Mouse (Mus musculus) liver, embryonic 11.5 days (tissue): ENCODE data around the gene Ankrd65. TPM values are rescaled to one million over a fixed set of nuclear protein-coding genes. Genes with fewer than 3 reads are reported as not detected.
A peak's percentile ranks its signal among the peaks of the same experiment; 100 is the strongest.

ENCODE experiments used
- ATAC-seq: fragments of 200-750 bp; cut with Nextera tagmentation; replicated peaks from 2 replicates; pipeline ENCODE4 v1.8.0; 2017; ENCODE audit warnings: moderate number of reproducible peaks, mild to moderate bottlenecking, moderate TSS enrichment, moderate library complexity; ENCODE audit not compliant: low FRiP score
- DNase-seq: peaks from one replicate; pipeline ENCODE4 v3.0.0-alpha.2; 2017; ENCODE audit warnings: low spot score
- H3K27ac ChIP-seq: fragments of 300-500 bp; sonication (generic); 2 replicates; pipeline ENCODE4 v1.5.1; 2014; ENCODE audit warnings: mild to moderate bottlenecking, low read depth, low read length, control low read depth
- H3K27me3 ChIP-seq: fragments of 300-500 bp; sonication (generic); replicated peaks from 2 replicates; pipeline ENCODE4 v1.6.1; 2014; ENCODE audit warnings: low read length, mixed read lengths; ENCODE audit not compliant: control insufficient read depth, insufficient read depth
- H3K36me3 ChIP-seq: fragments of 300-500 bp; sonication (generic); 2 replicates; pipeline ENCODE4 v1.6.1; 2014; ENCODE audit warnings: mild to moderate bottlenecking, low read length, moderate library complexity, mixed read lengths; ENCODE audit not compliant: control insufficient read depth, insufficient read depth
- H3K4me1 ChIP-seq: fragments of 300-500 bp; sonication (generic); replicated peaks from 2 replicates; pipeline ENCODE4 v1.6.1; 2014; ENCODE audit warnings: low read length, mixed read lengths; ENCODE audit not compliant: control insufficient read depth, insufficient read depth
- H3K4me2 ChIP-seq: fragments of 300-500 bp; sonication (generic); 2 replicates; pipeline ENCODE4 v1.6.1; 2014; ENCODE audit warnings: mild to moderate bottlenecking, control low read depth, moderate library complexity
- H3K4me3 ChIP-seq: fragments of 300-500 bp; sonication (generic); 2 replicates; pipeline ENCODE4 v1.5.1; 2014; ENCODE audit warnings: low read depth, low read length, control low read depth
- H3K9ac ChIP-seq: fragments of 300-500 bp; sonication (generic); 2 replicates; pipeline ENCODE4 v1.6.1; 2014; ENCODE audit warnings: low read depth, low read length, control low read depth
- H3K9me3 ChIP-seq: fragments of 300-500 bp; sonication (generic); 2 replicates; pipeline ENCODE4 v1.6.1; 2016; ENCODE audit warnings: low read length, inconsistent platforms, mixed read lengths; ENCODE audit not compliant: control insufficient read depth
- WGBS: fragments of 180-500 bp; shearing (Covaris S2); extraction: QIAGEN DNeasy Blood & Tissue Kit; methylation state at CpG from one replicate; pipeline ENCODE4 v1.1.7; 2014; 5-methylcytosine and 5-hydroxymethylcytosine counted together
- polyA plus RNA-seq: library from polyadenylated mRNA; unstranded; fragments of >200 nt; fragmentation: Nextera tagmentation; extraction: Ambion mirVana; gene quantifications from 2 replicates; pipeline ENCODE4 v1.2.1, GENCODE M21; 2014

Ankrd65 gene
- polyA plus RNA-seq, 1 experiment from 2014 or later = not detected

DNA sequence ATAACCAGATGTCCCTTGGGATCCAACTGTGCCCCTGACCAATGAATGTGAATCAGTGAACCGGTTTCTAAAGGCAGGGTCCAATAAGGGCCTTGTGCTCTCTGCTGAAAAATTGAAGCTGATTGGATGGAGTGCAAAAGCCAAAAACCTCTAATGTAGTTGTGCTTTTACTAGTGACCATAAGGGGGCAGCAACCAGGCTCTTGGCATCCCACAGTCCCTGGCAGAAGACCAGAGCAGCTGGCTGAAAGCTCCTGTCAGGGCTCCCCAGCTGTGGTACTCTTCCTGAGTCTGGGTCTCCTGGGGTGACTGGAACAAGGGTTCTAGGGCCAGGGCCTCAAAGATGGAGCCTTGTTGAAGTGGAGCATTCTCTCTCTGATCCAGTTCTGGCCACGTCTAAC, 43.6 kb downstream of the Ankrd65 start:
- peaks cover 22% of the 10 kb centered on the region for H3K4me1 ChIP-seq
- no peak overlapping the region; the same call in 1 of the 2 replicates for H3K4me3 ChIP-seq
- no peaks in the 10 kb centered on the region for H3K27me3 ChIP-seq
- no peaks in the 10 kb centered on the region for H3K9me3 ChIP-seq
- H3K4me2 ChIP-seq = no peak overlapping the region
- H3K9ac ChIP-seq = no peak overlapping the region
- ATAC-seq = peak; percentile 11
- H3K27ac ChIP-seq = no peak overlapping the region
- H3K36me3 ChIP-seq = 0 out of 2 replicates have a peak, but pooled peaks cover 5% of the 10 kb centered on the region
- WGBS = 41% methylated on average over 2 of the region's 2 CpGs
- DNase-seq = no peak

DNA sequence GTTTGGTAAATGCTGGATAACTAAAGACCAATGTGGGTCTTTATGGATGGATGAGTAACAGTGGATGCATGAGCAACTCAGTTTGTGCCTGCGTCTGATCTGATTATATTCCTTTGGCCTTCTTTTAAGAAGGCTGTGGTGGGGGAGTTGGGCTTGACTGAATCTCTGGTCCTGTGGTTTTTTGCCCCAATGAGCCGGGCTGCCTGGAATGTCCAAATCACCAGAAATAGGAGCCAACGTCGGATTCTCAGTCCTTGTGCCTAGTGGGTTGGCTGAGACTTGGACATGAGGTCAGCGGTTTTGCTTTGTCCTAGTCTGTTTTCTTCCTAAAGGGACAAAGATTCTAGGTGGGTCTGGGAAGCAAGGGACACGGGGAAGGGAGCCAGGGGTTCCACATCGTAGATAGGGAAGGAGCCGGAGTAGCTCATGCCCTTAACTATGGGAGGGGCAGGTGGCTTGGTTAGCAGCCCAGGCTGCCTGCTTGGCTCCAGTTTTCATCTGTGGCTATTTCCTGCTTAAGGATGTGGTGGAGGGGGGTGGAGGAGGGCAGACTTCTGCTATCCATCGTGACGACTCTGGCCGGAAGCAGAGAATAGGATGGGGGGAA, 47.3 kb downstream of the Ankrd65 start:
- WGBS = 41% methylated on average over 11 of the region's 11 CpGs
- H3K4me3 ChIP-seq = no peak overlapping the region
- 0 out of 2 replicates have a peak overlapping the region, but pooled peaks have one; percentile 8 for H3K27ac ChIP-seq
- no peak overlapping the region for H3K4me2 ChIP-seq
- H3K9me3 ChIP-seq = no peaks in the 10 kb centered on the region
- H3K36me3 ChIP-seq = 0 out of 2 replicates have a peak, but pooled peaks cover 5% of the 10 kb centered on the region
- peaks cover 39% of the 10 kb centered on the region for H3K4me1 ChIP-seq
- no peak for ATAC-seq
- DNase-seq = no peak
- H3K27me3 ChIP-seq = peaks cover 8% of the 10 kb centered on the region
- H3K9ac ChIP-seq = no peak overlapping the region

DNA sequence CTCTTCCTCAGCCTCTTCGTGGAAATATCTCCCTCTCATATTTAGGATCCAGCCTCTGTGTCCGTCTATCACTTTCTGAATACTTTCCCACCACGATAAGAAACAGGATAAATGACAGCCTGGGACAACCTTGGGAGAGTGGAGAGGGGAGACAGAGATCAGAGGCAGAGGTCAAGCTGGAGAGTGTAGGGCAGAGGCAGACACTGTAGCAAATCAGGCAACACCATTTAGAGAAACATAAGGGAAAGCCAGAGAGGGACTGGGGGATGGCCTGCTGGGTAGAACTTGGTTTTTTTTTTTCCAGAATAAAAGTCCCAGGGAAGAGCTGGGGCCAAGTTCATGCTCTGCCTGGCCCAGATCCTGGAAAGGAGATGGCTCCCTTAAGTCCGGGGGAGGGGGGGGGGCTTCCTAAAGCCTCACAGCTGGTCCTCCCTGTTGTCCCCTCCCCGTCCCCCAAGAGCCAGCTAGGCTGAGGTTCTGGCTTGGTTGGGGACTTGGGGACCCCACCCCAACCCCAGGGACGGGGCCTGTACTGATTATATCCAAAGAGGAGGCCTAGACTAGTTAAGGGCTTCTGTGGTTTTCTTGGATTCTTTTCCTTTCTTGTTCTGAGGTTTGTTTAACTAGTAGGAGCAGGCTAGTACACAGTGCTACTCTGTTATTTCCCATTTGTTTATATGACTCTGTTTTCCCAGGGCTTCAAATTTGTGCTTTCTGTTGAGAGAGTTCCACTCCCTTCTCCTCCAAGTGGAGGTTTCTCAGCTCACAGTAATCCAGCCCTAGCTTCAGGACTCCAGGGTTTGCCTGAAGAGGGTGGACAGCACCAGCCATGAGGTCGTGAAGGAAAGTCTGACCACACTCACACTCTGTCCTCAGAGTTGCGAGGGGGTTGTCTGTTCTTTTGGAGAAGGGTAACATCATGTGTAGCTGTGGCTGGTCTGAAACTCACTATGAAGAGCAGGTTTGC, 48.2 kb downstream of the Ankrd65 start:
- WGBS = 46% methylated on average over 8 of the region's 8 CpGs

DNA sequence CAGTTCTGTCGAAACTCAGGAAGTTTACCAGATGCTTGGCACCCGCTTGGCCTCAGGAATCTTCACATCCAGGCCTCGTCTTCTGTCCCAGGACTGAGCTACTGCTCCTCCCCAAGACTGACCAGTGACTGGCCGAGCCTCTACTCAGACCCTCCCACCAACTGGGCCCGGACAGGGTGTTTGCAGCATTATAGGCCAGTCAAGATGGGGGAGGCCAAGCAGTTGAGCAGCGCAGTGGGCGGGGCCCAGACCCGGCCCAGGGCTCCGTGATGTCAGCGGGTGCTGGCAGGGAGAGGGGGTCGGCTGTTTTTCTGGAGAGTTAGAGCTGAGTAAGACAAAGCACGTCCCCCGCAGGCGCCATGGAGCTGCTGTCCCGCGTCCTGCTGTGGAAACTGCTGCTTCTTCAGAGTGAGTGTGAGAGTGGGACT, 49.3 kb downstream of the Ankrd65 start, which contains the start of gene Mxra8:
Gene Mxra8 (plus strand): TSS at position 198 of the 428 bp plus-strand sequence.
- no peak within 1 kb of the TSS for H3K27ac ChIP-seq
- ATAC-seq (peak; percentile 60), DNase-seq (peak; percentile 71)
- 0 out of 2 replicates have a peak, but pooled peaks cover 3% of the 10 kb centered on the region for H3K36me3 ChIP-seq
- peak within 1 kb of the TSS; percentile 98 for H3K4me2 ChIP-seq
- peak within 1 kb of the TSS; percentile 59 for H3K4me3 ChIP-seq
- H3K9me3 ChIP-seq = no peaks in the 10 kb centered on the region
- peaks cover 8% of the 10 kb centered on the region for H3K27me3 ChIP-seq
- H3K9ac ChIP-seq = peak within 1 kb of the TSS; percentile 35
- peaks cover 24% of the 10 kb centered on the region for H3K4me1 ChIP-seq
- WGBS = 8% methylated on average over 16 of the region's 16 CpGs

More for the DNA sequence above, 48.2 kb downstream of the Ankrd65 start:
- Histone ChIP-seq H3K4me3 (no peak overlapping the region), H3K36me3 (0 out of 2 replicates have a peak, but pooled peaks cover 5% of the 10 kb centered on the region), H3K4me1 (peaks cover 32% of the 10 kb centered on the region), H3K9me3 (no peaks in the 10 kb centered on the region), H3K27me3 (peaks cover 8% of the 10 kb centered on the region), H3K27ac (no peak overlapping the region), H3K4me2 (no peak overlapping the region), H3K9ac (no peak overlapping the region)
- ATAC-seq (no peak), DNase-seq (no peak)

DNA sequence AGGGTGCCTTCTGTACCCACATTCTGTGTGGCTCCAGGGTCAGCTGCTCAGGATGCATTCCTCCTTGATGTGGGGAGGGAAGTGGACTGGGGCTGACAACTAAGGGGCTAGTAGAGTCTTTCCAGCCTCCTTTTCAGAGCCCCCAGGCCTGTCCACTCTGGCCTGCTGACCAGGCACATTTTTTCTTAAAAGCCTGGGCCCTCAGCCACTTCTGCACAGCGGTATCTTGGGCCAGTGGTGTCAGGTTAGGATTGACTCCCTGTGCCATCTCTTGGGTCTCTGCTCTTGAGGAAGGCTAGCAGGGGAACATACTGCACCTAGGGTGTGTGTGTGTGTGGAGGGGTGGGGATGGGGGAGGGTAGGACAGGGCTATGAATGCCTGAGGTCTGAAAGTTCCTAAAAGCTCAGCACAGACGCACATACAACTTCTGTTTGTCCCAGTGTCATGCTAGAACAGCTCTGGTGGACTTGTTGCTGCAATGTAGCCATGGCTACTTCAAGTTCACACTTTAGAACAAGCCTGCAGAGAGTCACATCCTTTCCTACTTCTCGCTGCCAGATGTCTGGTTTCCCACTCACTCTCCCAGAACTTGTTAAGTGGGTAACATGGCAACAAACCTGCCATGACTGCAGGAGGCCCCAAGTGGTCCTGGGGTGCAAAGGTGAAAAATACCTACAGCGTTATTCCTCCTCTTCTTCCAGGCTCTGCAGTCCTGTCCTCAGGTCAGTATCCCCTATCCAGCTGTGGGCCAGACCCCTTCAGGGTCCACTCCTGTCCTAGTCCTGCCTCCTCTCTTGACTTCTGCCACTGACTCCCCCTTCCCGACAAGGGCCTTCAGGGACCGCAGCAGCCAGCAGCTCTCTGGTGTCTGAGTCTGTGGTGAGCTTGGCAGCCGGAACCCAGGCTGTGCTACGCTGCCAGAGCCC, 50.1 kb downstream of the Ankrd65 start:
- peak overlapping the region; percentile 98 for H3K4me2 ChIP-seq
- peaks cover 24% of the 10 kb centered on the region for H3K4me1 ChIP-seq
- no peak for DNase-seq
- no peak overlapping the region for H3K27ac ChIP-seq
- peak; percentile 29; the same call in 1 of the 2 replicates for ATAC-seq
- H3K36me3 ChIP-seq = 0 out of 2 replicates have a peak, but pooled peaks cover 3% of the 10 kb centered on the region
- H3K27me3 ChIP-seq = peaks cover 8% of the 10 kb centered on the region
- H3K4me3 ChIP-seq = peak overlapping the region; percentile 59
- H3K9ac ChIP-seq = peak overlapping the region; percentile 70
- WGBS = 17% methylated on average over 8 of the region's 8 CpGs
- H3K9me3 ChIP-seq = no peaks in the 10 kb centered on the region

DNA sequence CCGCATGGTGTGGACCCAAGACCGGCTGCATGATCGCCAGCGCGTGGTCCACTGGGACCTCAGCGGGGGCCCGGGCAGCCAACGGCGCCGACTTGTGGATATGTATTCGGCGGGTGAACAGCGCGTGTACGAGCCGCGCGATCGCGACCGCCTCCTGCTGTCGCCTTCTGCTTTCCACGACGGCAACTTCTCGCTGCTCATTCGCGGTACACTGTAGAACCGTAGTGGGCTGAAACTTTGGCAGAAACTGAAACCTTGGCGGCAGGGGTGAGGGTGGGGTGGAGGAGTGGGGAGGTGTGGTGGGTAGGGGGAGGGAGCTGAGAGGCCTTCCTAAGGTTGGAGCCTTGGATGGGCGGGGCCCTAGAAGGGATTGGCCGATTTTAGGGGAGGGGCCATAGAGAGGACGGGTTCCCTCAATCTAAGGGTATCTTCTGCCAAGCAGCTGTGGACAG, 50.8 kb downstream of the Ankrd65 start:
- Histone ChIP-seq H3K4me1 (peaks cover 24% of the 10 kb centered on the region), H3K36me3 (0 out of 2 replicates have a peak, but pooled peaks cover 3% of the 10 kb centered on the region), H3K9me3 (no peaks in the 10 kb centered on the region), H3K9ac (peak overlapping the region; percentile 70), H3K27ac (no peak overlapping the region), H3K27me3 (peaks cover 8% of the 10 kb centered on the region), H3K4me2 (peak overlapping the region; percentile 98), H3K4me3 (peak overlapping the region; percentile 59)
- 1% methylated on average over 32 of the region's 32 CpGs for WGBS
- DNase-seq (peak; percentile 61), ATAC-seq (peak; percentile 82)

DNA sequence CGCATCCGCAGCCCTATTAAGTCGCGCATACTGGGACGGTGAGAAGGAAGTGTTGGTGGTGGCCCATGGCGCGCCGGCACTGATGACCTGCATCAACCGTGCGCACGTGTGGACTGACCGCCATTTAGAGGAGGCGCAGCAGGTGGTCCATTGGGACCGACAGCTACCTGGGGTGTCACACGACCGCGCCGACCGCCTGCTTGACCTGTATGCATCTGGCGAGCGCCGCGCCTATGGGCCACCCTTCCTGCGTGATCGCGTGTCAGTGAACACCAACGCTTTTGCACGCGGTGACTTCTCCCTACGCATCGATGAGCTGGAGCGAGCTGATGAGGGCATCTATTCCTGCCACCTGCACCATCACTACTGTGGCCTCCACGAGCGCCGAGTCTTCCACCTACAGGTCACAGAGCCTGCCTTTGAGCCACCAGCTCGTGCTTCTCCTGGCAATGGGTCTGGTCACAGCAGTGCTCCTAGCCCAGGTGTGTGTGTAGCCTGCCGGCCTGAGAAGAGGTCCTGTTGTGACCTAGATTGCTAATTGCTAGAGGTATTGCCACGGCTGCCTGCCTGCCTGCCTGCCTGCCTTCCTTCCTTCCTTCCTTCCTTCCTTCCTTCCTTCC, 51.5 kb downstream of the Ankrd65 start:
- Histone ChIP-seq H3K4me3 (peak overlapping the region; percentile 59), H3K4me1 (peaks cover 28% of the 10 kb centered on the region), H3K9me3 (no peaks in the 10 kb centered on the region), H3K4me2 (peak overlapping the region; percentile 98), H3K27ac (no peak overlapping the region), H3K27me3 (peaks cover 8% of the 10 kb centered on the region), H3K36me3 (0 out of 2 replicates have a peak, but pooled peaks cover 3% of the 10 kb centered on the region), H3K9ac (no peak overlapping the region)
- DNase-seq (no peak), ATAC-seq (no peak)
- 38% methylated on average over 38 of the region's 38 CpGs for WGBS
